Mouse (Mus musculus) mesoderm, embryonic 11.5 days (tissue): ENCODE measurements around the gene Plekhg4.

Experiments used
- DNase-seq: peaks from one replicate; pipeline ENCODE4 v3.0.0-alpha.2; 2012; ENCODE audit warnings: low read depth, low spot score

Gene Plekhg4

GRCm38 (mm10) chr8:105403467-105403866 lies 30.4 kb downstream of the Plekhg4 start:
- no peak for DNase-seq

- DNase-seq, result no peak
These were observed 31.4 kb downstream of the Plekhg4 start for GRCm38 (mm10) chr8:105404496-105404895.

- no peak for DNase-seq
These were observed 33.3 kb downstream of the Plekhg4 start for GRCm38 (mm10) chr8:105406416-105406815.

- no peak for DNase-seq
These were observed 35.3 kb downstream of the Plekhg4 start for GRCm38 (mm10) chr8:105408331-105408730.

GRCm38 (mm10) chr8:105409947-105410346 lies 36.9 kb downstream of the Plekhg4 start:
- DNase-seq, result no peak

- peak; percentile 55 for DNase-seq
These were observed 40.3 kb downstream of the Plekhg4 start, which contains the start of the genes Kctd19 and Lrrc36 for GRCm38 (mm10) chr8:105413391-105413790. Kctd19 (minus strand) TSS chr8:105413502. Lrrc36 (plus strand) TSS chr8:105413571.

- DNase-seq, result no peak
These were observed 45.9 kb downstream of the Plekhg4 start for GRCm38 (mm10) chr8:105418992-105419391.

GRCm38 (mm10) chr8:105419800-105420199 lies 46.7 kb downstream of the Plekhg4 start:
- DNase-seq, result no peak

GRCm38 (mm10) chr8:105422006-105422405 lies 48.9 kb downstream of the Plekhg4 start:
- DNase-seq, result no peak

- DNase-seq, result no peak
These were observed 53.8 kb downstream of the Plekhg4 start for GRCm38 (mm10) chr8:105426878-105427277.

- DNase-seq, result no peak
These were observed 58.9 kb downstream of the Plekhg4 start for GRCm38 (mm10) chr8:105431743-105432515.
